Mouse (Mus musculus): Measurements from ENCODE around the gene Usp48. TPM values are rescaled to one million over a fixed set of nuclear protein-coding genes. Genes with fewer than 3 reads are reported as not detected.

Usp48 gene
- total and polyA plus RNA-seq, 3 experiments, result 28.5 to 77.8 (median 36.6) TPM

GRCm38 (mm10) chr4:137664433-137664979 lies 71.0 kb downstream of the Usp48 start, which contains the start of gene Rap1gap:
Gene Rap1gap (plus strand): TSS chr4:137664726.
- no peak for DNase-seq (ENCODE audit: extremely low read depth)
- H3K27ac ChIP-seq (ENCODE audit: insufficient read depth, low read depth), result no peak within 1 kb of the TSS
- H3K4me1 ChIP-seq (ENCODE audit: control insufficient read depth in 1 of 2, insufficient read depth in 2 of 2), result peaks cover 0 to 7% of the 10 kb centered on the region in 2 experiments; a peak in 2 of 4 replicates
- TF ChIP-seq BHLHE40 (IDR thresholded peaks at IDR 0.05; ENCODE audit: low read depth, low read length) (peak; percentile 42; the same call in 1 of the 2 replicates), CHD1 (IDR thresholded peaks at IDR 0.05; ENCODE audit: low read depth, low read length) (no peak), POLR2A (IDR thresholded peaks at IDR 0.05; ENCODE audit: low read depth, low read length) (no peak), USF1 (IDR thresholded peaks at IDR 0.05; ENCODE audit: low read depth, low read length) (peak; percentile 74), USF2 (conservative IDR thresholded peaks at IDR 0.05; ENCODE audit: low read depth, low read length) (0 out of 2 replicates have a peak, but pooled peaks have one; percentile 6), POLR2AphosphoS2 (IDR thresholded peaks at IDR 0.05; ENCODE audit: low read depth, low read length) (no peak)
- H3K9ac ChIP-seq (ENCODE audit: insufficient read depth, low read depth), result no peak within 1 kb of the TSS
- H3K4me3 ChIP-seq (replicated peaks in 1 of 3; ENCODE audit: low read depth in 2 of 3, low read length in 2 of 3, poor library complexity in 1 of 3), result peak within 1 kb of the TSS in 1 of 3 experiments; percentile 45
- peaks cover 0 to 2% of the 10 kb centered on the region in 2 experiments for H3K36me3 ChIP-seq (replicated peaks in 1 of 2; ENCODE audit: control insufficient read depth in 1 of 2, insufficient read depth in 1 of 2, low read length in 1 of 2)
- peak within 1 kb of the TSS; percentile 30; the same call in 1 of the 2 replicates for H3K4me2 ChIP-seq (ENCODE audit: insufficient read depth, low read depth, poor library complexity, severe bottlenecking)
- H3K79me2 ChIP-seq (replicated peaks; ENCODE audit: control insufficient read depth, extremely low read depth, insufficient read depth, poor library complexity, severe bottlenecking), result no peaks in the 10 kb centered on the region
- peaks cover 59% of the 10 kb centered on the region for H3K27me3 ChIP-seq (replicated peaks)
- in situ Hi-C loops (cut with MboI; ENCODE audit: low pct_ligation_motif_present, low pct_unique_long_range_greater_than_20kb, low sequenced_read_pairs) (no loop called here), dilution Hi-C loops (cut with MboI; ENCODE audit: extremely low pct_ligation_motif_present, extremely low pct_unique_long_range_greater_than_20kb, low sequenced_read_pairs) (no loop called here)
- no peaks in the 10 kb centered on the region for H3K9me3 ChIP-seq (replicated peaks; ENCODE audit: low read length)

DNA sequence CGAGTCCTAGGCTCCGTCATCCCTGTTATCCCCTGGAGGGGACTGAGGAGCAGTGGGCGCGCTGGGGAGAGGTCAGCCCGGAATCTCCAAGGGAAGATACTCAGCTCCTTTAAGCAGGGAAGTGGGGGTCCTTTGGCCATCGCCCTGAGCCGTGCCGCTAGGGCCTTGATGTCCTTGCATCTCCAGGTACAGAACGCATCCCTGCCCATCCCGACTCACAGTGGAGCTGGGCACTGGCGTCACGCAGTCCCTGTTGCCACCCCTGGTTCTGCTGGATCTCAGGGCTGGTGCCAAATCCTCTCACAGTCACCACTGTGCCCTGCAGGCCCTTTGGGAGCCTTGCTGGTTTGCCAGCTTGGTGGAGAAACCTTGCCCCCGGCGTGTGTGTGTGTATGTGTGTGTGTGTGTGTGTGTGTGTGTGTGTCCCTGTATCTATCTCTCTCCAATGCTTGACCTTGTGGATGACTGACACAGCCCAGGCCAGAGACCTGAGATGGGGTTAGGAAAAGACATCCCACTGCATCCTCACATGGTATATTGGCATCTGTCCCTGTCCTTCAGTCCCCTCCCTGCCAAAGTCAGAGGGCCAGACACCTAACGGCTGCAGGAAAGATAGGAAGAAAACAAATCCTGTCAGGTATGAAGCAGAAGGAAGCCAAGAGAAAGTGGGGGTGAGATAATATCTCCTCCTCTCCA lies 71.6 kb downstream of the Usp48 start:
- Histone ChIP-seq H3K4me1 (ENCODE audit: control insufficient read depth in 1 of 2, insufficient read depth in 2 of 2) (peaks cover 0 to 7% of the 10 kb centered on the region in 2 experiments; a peak in 2 of 4 replicates), H3K36me3 (replicated peaks in 1 of 2; ENCODE audit: control insufficient read depth in 1 of 2, insufficient read depth in 1 of 2, low read length in 1 of 2) (peaks cover 0 to 2% of the 10 kb centered on the region in 2 experiments), H3K9me3 (replicated peaks; ENCODE audit: low read length) (no peaks in the 10 kb centered on the region), H3K4me2 (ENCODE audit: insufficient read depth, low read depth, poor library complexity, severe bottlenecking) (peak overlapping the region; percentile 30; the same call in 1 of the 2 replicates), H3K4me3 (replicated peaks in 1 of 3; ENCODE audit: low read depth in 2 of 3, low read length in 2 of 3, poor library complexity in 1 of 3) (no peak overlapping the region), H3K27ac (ENCODE audit: insufficient read depth, low read depth) (no peak overlapping the region), H3K79me2 (replicated peaks; ENCODE audit: control insufficient read depth, extremely low read depth, insufficient read depth, poor library complexity, severe bottlenecking) (no peaks in the 10 kb centered on the region), H3K27me3 (replicated peaks) (peaks cover 59% of the 10 kb centered on the region), H3K9ac (ENCODE audit: insufficient read depth, low read depth) (no peak overlapping the region)
- TF ChIP-seq UBTF (IDR thresholded peaks at IDR 0.05; ENCODE audit: low read depth, low read length), result no peak
- no peak for TF ChIP-seq NRF1 (IDR thresholded peaks at IDR 0.05; ENCODE audit: low read depth, low read length)
- no peak for TF ChIP-seq CHD2 (IDR thresholded peaks at IDR 0.05; ENCODE audit: low read length)
- no peak for TF ChIP-seq TBP (conservative IDR thresholded peaks at IDR 0.05; ENCODE audit: low read depth, low read length)
- TF ChIP-seq ELF1 (IDR thresholded peaks at IDR 0.05; ENCODE audit: low read depth, low read length), result no peak
- in situ Hi-C loops (cut with MboI; ENCODE audit: low pct_ligation_motif_present, low pct_unique_long_range_greater_than_20kb, low sequenced_read_pairs), result no loop called here
- dilution Hi-C loops (cut with MboI; ENCODE audit: extremely low pct_ligation_motif_present, extremely low pct_unique_long_range_greater_than_20kb, low sequenced_read_pairs), result no loop called here
- no peak for DNase-seq (ENCODE audit: extremely low read depth)

DNA sequence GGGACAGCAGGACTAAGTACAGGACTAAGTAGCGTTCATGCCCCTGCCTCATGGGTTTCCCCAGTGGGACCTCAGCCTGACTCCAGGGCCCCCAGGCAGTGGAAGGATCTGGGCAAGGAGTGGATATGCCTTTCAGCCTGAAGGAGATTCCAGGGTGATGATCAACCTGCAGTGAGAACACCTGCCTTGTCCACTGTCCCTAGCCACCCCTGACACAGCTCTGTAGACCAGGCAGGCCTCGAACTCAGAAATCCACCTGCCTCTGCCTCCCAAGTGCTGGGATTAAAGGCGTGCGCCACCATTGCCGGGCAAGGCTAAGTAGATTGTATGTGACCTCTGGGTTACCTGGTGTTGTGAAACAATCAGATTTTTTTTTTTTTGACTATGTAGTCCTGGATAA lies 72.2 kb downstream of the Usp48 start:
- no peak overlapping the region for H3K27ac ChIP-seq (ENCODE audit: insufficient read depth, low read depth)
- H3K36me3 ChIP-seq (replicated peaks in 1 of 2; ENCODE audit: control insufficient read depth in 1 of 2, insufficient read depth in 1 of 2, low read length in 1 of 2), result no peaks in the 10 kb centered on the region
- H3K79me2 ChIP-seq (replicated peaks; ENCODE audit: control insufficient read depth, extremely low read depth, insufficient read depth, poor library complexity, severe bottlenecking), result no peaks in the 10 kb centered on the region
- peaks cover 62% of the 10 kb centered on the region for H3K27me3 ChIP-seq (replicated peaks)
- dilution Hi-C loops (cut with MboI; ENCODE audit: extremely low pct_ligation_motif_present, extremely low pct_unique_long_range_greater_than_20kb, low sequenced_read_pairs), result no loop called here
- H3K4me1 ChIP-seq (ENCODE audit: control insufficient read depth in 1 of 2, insufficient read depth in 2 of 2), result peaks cover 0 to 5% of the 10 kb centered on the region in 2 experiments; a peak in 2 of 4 replicates
- in situ Hi-C loops (cut with MboI; ENCODE audit: low pct_ligation_motif_present, low pct_unique_long_range_greater_than_20kb, low sequenced_read_pairs), result no loop called here
- no peak overlapping the region for H3K4me2 ChIP-seq (ENCODE audit: insufficient read depth, low read depth, poor library complexity, severe bottlenecking)
- H3K4me3 ChIP-seq (replicated peaks in 1 of 3; ENCODE audit: low read depth in 2 of 3, low read length in 2 of 3, poor library complexity in 1 of 3), result no peak overlapping the region
- H3K9me3 ChIP-seq (replicated peaks; ENCODE audit: low read length), result no peaks in the 10 kb centered on the region
- no peak overlapping the region for H3K9ac ChIP-seq (ENCODE audit: insufficient read depth, low read depth)
- TF ChIP-seq NRF1 (IDR thresholded peaks at IDR 0.05; ENCODE audit: low read depth, low read length) (no peak), RAD21 (IDR thresholded peaks at IDR 0.05; ENCODE audit: low read depth, low read length) (no peak), UBTF (IDR thresholded peaks at IDR 0.05; ENCODE audit: low read depth, low read length) (no peak), ELF1 (IDR thresholded peaks at IDR 0.05; ENCODE audit: low read depth, low read length) (no peak), POLR2A (IDR thresholded peaks at IDR 0.05; ENCODE audit: low read depth, low read length) (no peak)
- DNase-seq (ENCODE audit: extremely low read depth), result no peak
